Mouse (Mus musculus): Measurements from ENCODE around the gene Cpxcr1. TPM values are rescaled to one million over a fixed set of nuclear protein-coding genes. Genes with fewer than 3 reads are reported as not detected.

Cpxcr1 gene
- polyA plus RNA-seq (2012; ENCODE audit: insufficient read depth, insufficient read length, missing spikeins): not detected in 2 replicates

GRCm38 (mm10) chrX:116448644-116449043 lies at the start of gene Cpxcr1:
Gene Cpxcr1 (plus strand): TSS chrX:116448944.
- TF ChIP-seq POLR2A (IDR thresholded peaks at IDR 0.05; ENCODE audit: borderline replicate concordance, low read depth, low read length) (no peak), CTCF (IDR thresholded peaks at IDR 0.05; ENCODE audit: low read depth, low read length) (no peak)
- Histone ChIP-seq H3K4me3 (ENCODE audit: insufficient read depth, low read length) (no peak within 1 kb of the TSS), H3K4me1 (ENCODE audit: control insufficient read depth, insufficient read depth, low read length) (no peaks in the 10 kb centered on the region), H3K27ac (ENCODE audit: insufficient read depth, low read depth, low read length) (no peak within 1 kb of the TSS)

Other genes with a start within 250 kb of the Cpxcr1 start
- not detected in 2 replicates for gene H2afb2, start 232.2 kb downstream of the Cpxcr1 start, polyA plus RNA-seq (2012; ENCODE audit: insufficient read depth, insufficient read length, missing spikeins)